In the genomic region with DNA sequence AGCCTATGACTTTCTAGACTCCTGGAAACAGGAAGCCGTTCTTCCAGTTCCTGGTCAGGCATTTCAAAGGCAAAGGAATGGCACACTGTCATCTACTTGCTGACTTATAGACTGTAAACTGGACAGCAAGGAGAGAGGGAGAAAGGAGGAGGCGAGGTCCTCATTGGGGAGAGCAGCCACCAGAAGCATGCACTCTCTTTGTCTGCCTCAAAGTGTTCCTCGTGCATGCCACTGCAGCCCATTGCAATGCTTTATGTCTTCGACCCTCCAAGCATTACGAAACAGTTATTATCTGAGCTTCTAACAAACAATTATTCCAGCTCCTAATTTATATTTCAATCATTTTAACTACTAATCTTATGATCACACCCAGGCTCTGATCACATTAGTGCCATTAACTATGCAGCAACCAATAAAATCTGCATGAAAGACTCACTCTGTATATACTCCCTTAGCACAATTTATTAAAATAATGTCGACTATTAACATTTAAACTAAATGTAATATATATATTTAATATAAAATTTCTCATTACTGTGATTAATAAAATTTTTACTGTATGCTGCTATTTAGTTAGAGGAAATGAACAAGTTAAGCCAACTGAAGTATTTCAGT, we compare ENCODE assay signal across 29 mouse cellular contexts.
"Had no signal": no experiment of that assay in that cellular context is flagged by ENCODE, and none has a peak within 500 bp of the region (broad histone marks: within the 10 kb centered on the region; RNA-seq: fewer than 3 reads in every experiment).

No protein-coding gene starts in this region.

- H3K4me1 ChIP-seq: embryonic facial prominence, embryonic 12.5 days; embryonic facial prominence, embryonic 13.5 days; embryonic facial prominence, embryonic 15.5 days; forebrain, embryonic 15.5 days had no signal

- H3K36me3 ChIP-seq: embryonic facial prominence, embryonic 10.5 days; embryonic facial prominence, embryonic 12.5 days; embryonic facial prominence, embryonic 13.5 days; embryonic facial prominence, embryonic 15.5 days; forebrain, embryonic 10.5 days; forebrain, embryonic 12.5 days; forebrain, embryonic 15.5 days had no signal

- ATAC-seq: forebrain, embryonic 13.5 days; forebrain, embryonic 14.5 days; forebrain, embryonic 15.5 days; forebrain, embryonic 16.5 days; forebrain, postnatal 0 days had no signal

- H3K27me3 ChIP-seq: embryonic facial prominence, embryonic 12.5 days; embryonic facial prominence, embryonic 13.5 days; embryonic facial prominence, embryonic 15.5 days; forebrain, embryonic 12.5 days; forebrain, embryonic 13.5 days; forebrain, embryonic 15.5 days had no signal

- H3K9ac ChIP-seq: embryonic facial prominence, embryonic 12.5 days; embryonic facial prominence, embryonic 13.5 days; embryonic facial prominence, embryonic 15.5 days; forebrain, embryonic 12.5 days; forebrain, embryonic 13.5 days; forebrain, embryonic 15.5 days; forebrain, postnatal 0 days had no signal

- H3K9me3 ChIP-seq: embryonic facial prominence, embryonic 10.5 days; embryonic facial prominence, embryonic 12.5 days; embryonic facial prominence, embryonic 13.5 days; embryonic facial prominence, embryonic 15.5 days; forebrain, embryonic 10.5 days; forebrain, embryonic 12.5 days; forebrain, embryonic 13.5 days; forebrain, embryonic 15.5 days had no signal

- H3K27ac ChIP-seq: embryonic facial prominence, embryonic 10.5 days; embryonic facial prominence, embryonic 12.5 days; embryonic facial prominence, embryonic 13.5 days; embryonic facial prominence, embryonic 15.5 days; forebrain, embryonic 10.5 days; forebrain, embryonic 12.5 days; forebrain, embryonic 13.5 days; forebrain, embryonic 15.5 days; gastrocnemius, adult 2 months had no signal

- H3K4me3 ChIP-seq: embryonic facial prominence, embryonic 10.5 days; embryonic facial prominence, embryonic 12.5 days; embryonic facial prominence, embryonic 13.5 days; embryonic facial prominence, embryonic 15.5 days; erythroblast, embryonic 14.5 days; forebrain, embryonic 10.5 days; forebrain, embryonic 12.5 days; forebrain, embryonic 13.5 days; forebrain, embryonic 15.5 days; gastrocnemius, adult 2 months had no signal

- DNase-seq: cerebellum, adult 18-20 months; cerebellum, adult 2 months; cerebellum, adult 8-10 months; cerebellum, adult 9-10 months; cerebellum, adult 9-11 months; cerebellum, postnatal 10 days; cerebellum, postnatal 14 days; cerebellum, postnatal 25 days; cerebellum, postnatal 36 days; embryo, embryonic 11 days; forebrain, postnatal 0 days; gastrocnemius, adult 2 months; gastrocnemius, postnatal 10 days; gastrocnemius, postnatal 14 days; gastrocnemius, postnatal 25 days; gastrocnemius, postnatal 36 days; heart, adult 11 months; heart, adult 18-20 months had no signal

- H3K4me2 ChIP-seq: embryonic facial prominence, embryonic 12.5 days; embryonic facial prominence, embryonic 13.5 days; embryonic facial prominence, embryonic 15.5 days; forebrain, embryonic 12.5 days; forebrain, embryonic 13.5 days; forebrain, embryonic 15.5 days had no signal
